Mouse (Mus musculus): ENCODE measurements around the gene Atp5g2. TPM values are rescaled to one million over a fixed set of nuclear protein-coding genes. Genes with fewer than 3 reads are reported as not detected.

Gene Atp5g2
- polyA plus RNA-seq (2016; fragmentation: Nextera tagmentation; extraction: Ambion mirVana): 63.3 and 73.4 TPM in 2 replicates

- peaks cover 12% of the 10 kb centered on the region for H3K36me3 ChIP-seq
- peak within 1 kb of the TSS; percentile 100 for H3K27ac ChIP-seq
- no peaks in the 10 kb centered on the region for H3K27me3 ChIP-seq (ENCODE audit: insufficient read depth, poor library complexity, severe bottlenecking)
- no peaks in the 10 kb centered on the region for H3K9me3 ChIP-seq
- peak; percentile 71 for DNase-seq (ENCODE audit: low spot score)
- H3K4me1 ChIP-seq (replicated peaks): peaks cover 44% of the 10 kb centered on the region
- WGBS: 6% methylated on average over 37 of the region's 37 CpGs
- peak within 1 kb of the TSS; percentile 88 for H3K4me3 ChIP-seq
Observed at GRCm38 (mm10) chr15:102672215-102673071, at the start of gene Atp5g2. TSS of gene Atp5g2 (minus strand) at chr15:102672352.

GRCm38 (mm10) chr15:102721016-102721898 lies 49.1 kb upstream of the Atp5g2 start:
- no peaks in the 10 kb centered on the region for H3K27me3 ChIP-seq (ENCODE audit: insufficient read depth, poor library complexity, severe bottlenecking)
- H3K27ac ChIP-seq: peak overlapping the region; percentile 81
- peaks cover 24% of the 10 kb centered on the region for H3K36me3 ChIP-seq
- no peaks in the 10 kb centered on the region for H3K9me3 ChIP-seq
- no peak for DNase-seq (ENCODE audit: low spot score)
- peak overlapping the region; percentile 70 for H3K4me3 ChIP-seq
- peaks cover 19% of the 10 kb centered on the region for H3K4me1 ChIP-seq (replicated peaks)
- 22% methylated on average over 14 of the region's 14 CpGs for WGBS

GRCm38 (mm10) chr15:102716132-102716531 lies 44.0 kb upstream of the Atp5g2 start:
- H3K9me3 ChIP-seq: no peaks in the 10 kb centered on the region
- no peaks in the 10 kb centered on the region for H3K27me3 ChIP-seq (ENCODE audit: insufficient read depth, poor library complexity, severe bottlenecking)
- H3K4me3 ChIP-seq: no peak overlapping the region
- no peak for DNase-seq (ENCODE audit: low spot score)
- H3K27ac ChIP-seq: no peak overlapping the region
- 78% methylated on average over 12 of the region's 12 CpGs for WGBS
- peaks cover 16% of the 10 kb centered on the region for H3K4me1 ChIP-seq (replicated peaks)
- peaks cover 74% of the 10 kb centered on the region for H3K36me3 ChIP-seq

- Histone ChIP-seq H3K36me3 (peaks cover 59% of the 10 kb centered on the region), H3K9me3 (no peaks in the 10 kb centered on the region), H3K27ac (0 out of 2 replicates have a peak overlapping the region, but pooled peaks have one; percentile 19), H3K4me1 (replicated peaks) (peaks cover 28% of the 10 kb centered on the region), H3K27me3 (ENCODE audit: insufficient read depth, poor library complexity, severe bottlenecking) (peaks cover 7% of the 10 kb centered on the region; the same call in 1 of the 2 replicates), H3K4me3 (no peak overlapping the region)
- 67% methylated on average over 6 of the region's 6 CpGs for WGBS
- DNase-seq (ENCODE audit: low spot score): no peak
Observed at GRCm38 (mm10) chr15:102707736-102708269, 35.7 kb upstream of the Atp5g2 start.

GRCm38 (mm10) chr15:102705923-102706503 lies 33.9 kb upstream of the Atp5g2 start:
- Histone ChIP-seq H3K4me3 (no peak overlapping the region), H3K4me1 (replicated peaks) (peaks cover 28% of the 10 kb centered on the region), H3K27ac (no peak overlapping the region), H3K36me3 (peaks cover 43% of the 10 kb centered on the region), H3K27me3 (ENCODE audit: insufficient read depth, poor library complexity, severe bottlenecking) (peaks cover 14% of the 10 kb centered on the region), H3K9me3 (no peaks in the 10 kb centered on the region)
- WGBS: 79% methylated on average over 7 of the region's 7 CpGs
- no peak for DNase-seq (ENCODE audit: low spot score)

GRCm38 (mm10) chr15:102705226-102705894 lies 33.2 kb upstream of the Atp5g2 start:
- no peak for DNase-seq (ENCODE audit: low spot score)
- WGBS: 63% methylated on average over 9 of the region's 9 CpGs
- H3K36me3 ChIP-seq: peaks cover 36% of the 10 kb centered on the region
- peaks cover 16% of the 10 kb centered on the region for H3K27me3 ChIP-seq (ENCODE audit: insufficient read depth, poor library complexity, severe bottlenecking)
- H3K4me3 ChIP-seq: no peak overlapping the region
- H3K9me3 ChIP-seq: no peaks in the 10 kb centered on the region
- peaks cover 28% of the 10 kb centered on the region for H3K4me1 ChIP-seq (replicated peaks)
- no peak overlapping the region for H3K27ac ChIP-seq

- no peaks in the 10 kb centered on the region for H3K9me3 ChIP-seq
- H3K27ac ChIP-seq: no peak overlapping the region
- no peak for DNase-seq (ENCODE audit: low spot score)
- peaks cover 20% of the 10 kb centered on the region for H3K27me3 ChIP-seq (ENCODE audit: insufficient read depth, poor library complexity, severe bottlenecking)
- H3K4me3 ChIP-seq: no peak overlapping the region
- WGBS: 68% methylated on average over 5 of the region's 5 CpGs
- peaks cover 32% of the 10 kb centered on the region for H3K36me3 ChIP-seq
- H3K4me1 ChIP-seq (replicated peaks): peaks cover 28% of the 10 kb centered on the region
Observed at GRCm38 (mm10) chr15:102704806-102705205, 32.7 kb upstream of the Atp5g2 start.

GRCm38 (mm10) chr15:102702972-102703371 lies 30.8 kb upstream of the Atp5g2 start:
- 87% methylated on average over 3 of the region's 3 CpGs for WGBS
- H3K27me3 ChIP-seq (ENCODE audit: insufficient read depth, poor library complexity, severe bottlenecking): peaks cover 38% of the 10 kb centered on the region
- H3K36me3 ChIP-seq: peaks cover 14% of the 10 kb centered on the region
- peaks cover 24% of the 10 kb centered on the region for H3K4me1 ChIP-seq (replicated peaks)
- H3K4me3 ChIP-seq: no peak overlapping the region
- no peaks in the 10 kb centered on the region for H3K9me3 ChIP-seq
- DNase-seq (ENCODE audit: low spot score): no peak
- H3K27ac ChIP-seq: no peak overlapping the region

- peaks cover 19% of the 10 kb centered on the region for H3K4me1 ChIP-seq (replicated peaks)
- 3% methylated on average over 11 of the region's 11 CpGs for WGBS
- no peak overlapping the region for H3K27ac ChIP-seq
- H3K36me3 ChIP-seq: no peaks in the 10 kb centered on the region
- H3K4me3 ChIP-seq: no peak overlapping the region
- DNase-seq (ENCODE audit: low spot score): peak; percentile 74
- no peaks in the 10 kb centered on the region for H3K9me3 ChIP-seq
- peaks cover 79% of the 10 kb centered on the region for H3K27me3 ChIP-seq (ENCODE audit: insufficient read depth, poor library complexity, severe bottlenecking)
Observed at GRCm38 (mm10) chr15:102698193-102698592, 26.0 kb upstream of the Atp5g2 start.

GRCm38 (mm10) chr15:102696899-102697298 lies 24.7 kb upstream of the Atp5g2 start:
- H3K4me3 ChIP-seq: no peak overlapping the region
- no peaks in the 10 kb centered on the region for H3K36me3 ChIP-seq
- H3K4me1 ChIP-seq (replicated peaks): peaks cover 30% of the 10 kb centered on the region
- no peak overlapping the region for H3K27ac ChIP-seq
- peaks cover 88% of the 10 kb centered on the region for H3K27me3 ChIP-seq (ENCODE audit: insufficient read depth, poor library complexity, severe bottlenecking)
- 49% methylated on average over 3 of the region's 3 CpGs for WGBS
- no peaks in the 10 kb centered on the region for H3K9me3 ChIP-seq
- DNase-seq (ENCODE audit: low spot score): no peak

- peaks cover 39% of the 10 kb centered on the region for H3K4me1 ChIP-seq (replicated peaks)
- peaks cover 88% of the 10 kb centered on the region for H3K27me3 ChIP-seq (ENCODE audit: insufficient read depth, poor library complexity, severe bottlenecking)
- DNase-seq (ENCODE audit: low spot score): peak; percentile 55
- under 1% methylated on average over 11 of the region's 11 CpGs for WGBS
- H3K4me3 ChIP-seq: peak overlapping the region; percentile 54
- H3K27ac ChIP-seq: no peak overlapping the region
- H3K36me3 ChIP-seq: no peaks in the 10 kb centered on the region
- H3K9me3 ChIP-seq: no peaks in the 10 kb centered on the region
Observed at GRCm38 (mm10) chr15:102693600-102693999, 21.4 kb upstream of the Atp5g2 start.

- H3K9me3 ChIP-seq: no peaks in the 10 kb centered on the region
- H3K4me3 ChIP-seq: peak overlapping the region; percentile 54
- H3K4me1 ChIP-seq (replicated peaks): peaks cover 39% of the 10 kb centered on the region
- no peaks in the 10 kb centered on the region for H3K36me3 ChIP-seq
- H3K27ac ChIP-seq: peak overlapping the region; percentile 72
- peak; percentile 89 for DNase-seq (ENCODE audit: low spot score)
- H3K27me3 ChIP-seq (ENCODE audit: insufficient read depth, poor library complexity, severe bottlenecking): peaks cover 84% of the 10 kb centered on the region
- under 1% methylated on average over 32 of the region's 32 CpGs for WGBS
Observed at GRCm38 (mm10) chr15:102692991-102693411, 20.8 kb upstream of the Atp5g2 start.

Data from hindbrain, embryonic 10.5 days (tissue).